7 mouse cellular contexts compared by ENCODE assay signal in the genomic region with DNA sequence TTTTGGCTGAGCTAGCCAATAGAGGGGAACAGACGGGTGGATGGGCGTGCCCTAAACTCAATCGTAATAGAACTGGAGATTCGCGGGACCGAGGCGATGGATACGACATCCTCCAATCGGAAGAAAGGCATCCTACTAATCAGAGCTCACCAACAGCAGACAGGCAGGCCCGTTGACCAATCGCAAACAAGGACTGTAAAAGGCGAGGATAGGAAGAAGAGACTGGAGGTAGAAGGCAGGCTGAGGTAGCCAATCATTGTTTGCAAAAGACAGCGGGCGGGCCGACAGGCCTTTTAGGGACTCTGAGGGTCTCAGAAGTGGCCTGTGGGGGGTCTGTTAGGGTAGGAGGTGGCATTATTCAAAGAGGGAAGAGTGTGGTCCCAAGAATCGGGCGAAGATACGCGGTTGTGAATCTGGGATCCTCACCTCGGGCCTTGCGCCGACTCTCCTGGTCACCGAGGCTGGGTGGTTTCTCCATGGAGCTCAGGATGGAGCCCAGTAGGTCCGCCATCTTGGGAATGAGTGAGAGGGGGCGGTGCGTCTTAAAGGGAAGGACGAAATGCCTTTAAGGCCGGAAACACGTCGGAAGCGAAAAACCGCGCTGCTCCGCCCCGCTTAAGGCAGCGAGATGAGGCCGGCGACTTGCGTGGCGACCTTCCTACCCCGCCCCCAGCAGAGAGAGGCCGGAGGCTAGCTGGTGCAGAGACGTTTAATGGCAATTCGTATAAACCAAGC. TPM values are rescaled to one million over a fixed set of nuclear protein-coding genes. Genes with fewer than 3 reads are reported as not detected.
A peak's percentile ranks its signal among the peaks of the same experiment; 100 is the strongest.
DNase-seq lines count a peak whose midpoint lies in the region; ATAC-seq lines count a peak whose summit lies in the region.

A gene (minus strand): TSS at position 646 of the 735 bp plus-strand sequence.

- peak within 1 kb of the TSS; percentile 70 for H3K9ac ChIP-seq in embryonic facial prominence, embryonic 12.5 days
- H3K9ac ChIP-seq in limb, embryonic 11.5 days (ENCODE audit: low read length): peak within 1 kb of the TSS; percentile 69
- H3K9ac ChIP-seq in midbrain, embryonic 14.5 days (replicated peaks; ENCODE audit: low read length): peak within 1 kb of the TSS; percentile 72

- H3K27ac ChIP-seq in embryonic facial prominence, embryonic 12.5 days: peak within 1 kb of the TSS; percentile 95
- peak within 1 kb of the TSS; percentile 89 for H3K27ac ChIP-seq in limb, embryonic 11.5 days (replicated peaks; ENCODE audit: low read depth, low read length)
- H3K27ac ChIP-seq in midbrain, embryonic 14.5 days (replicated peaks; ENCODE audit: low read depth, low read length): peak within 1 kb of the TSS; percentile 96

- ATAC-seq in embryonic facial prominence, embryonic 12.5 days (ENCODE audit: insufficient number of reproducible peaks, insufficient read depth, low FRiP score, low TSS enrichment): peak; percentile 96
- ATAC-seq in limb, embryonic 11.5 days (ENCODE audit: insufficient number of reproducible peaks, low FRiP score, low TSS enrichment, low read depth): peak; percentile 96
- peak; percentile 96 for ATAC-seq in midbrain, embryonic 14.5 days (ENCODE audit: low FRiP score, low TSS enrichment)

- H3K36me3 ChIP-seq in embryonic facial prominence, embryonic 12.5 days: peaks cover 42% of the 10 kb centered on the region
- peaks cover 13% of the 10 kb centered on the region for H3K36me3 ChIP-seq in limb, embryonic 11.5 days (ENCODE audit: control insufficient read depth, insufficient read depth, low read length)
- peaks cover 37% of the 10 kb centered on the region for H3K36me3 ChIP-seq in midbrain, embryonic 14.5 days (ENCODE audit: control insufficient read depth, insufficient read depth, low read length)

- under 1% methylated on average over 44 of the region's 44 CpGs for WGBS in embryonic facial prominence, embryonic 12.5 days
- WGBS in limb, embryonic 11.5 days: under 1% methylated on average over 44 of the region's 44 CpGs
- under 1% methylated on average over 44 of the region's 44 CpGs for WGBS in midbrain, embryonic 14.5 days

- DNase-seq in adrenal gland, postnatal 25 days: peak; percentile 93
- DNase-seq in heart, adult 11 months: peak; percentile 100
- peak; percentile 98 for DNase-seq in kidney, adult 18-20 months
- DNase-seq in limb, embryonic 11.5 days (ENCODE audit: low spot score): peak; percentile 95
- peak; percentile 97 for DNase-seq in midbrain, embryonic 14.5 days
- peak; percentile 91 for DNase-seq in spleen, adult 18-20 months

- peaks cover 25% of the 10 kb centered on the region for H3K4me1 ChIP-seq in embryonic facial prominence, embryonic 12.5 days
- H3K4me1 ChIP-seq in limb, embryonic 11.5 days (ENCODE audit: control insufficient read depth, insufficient read depth, low read length): peaks cover 15% of the 10 kb centered on the region
- H3K4me1 ChIP-seq in midbrain, embryonic 14.5 days (ENCODE audit: control insufficient read depth, insufficient read depth, low read length): peaks cover 19% of the 10 kb centered on the region

- H3K27me3 ChIP-seq in embryonic facial prominence, embryonic 12.5 days: no peaks in the 10 kb centered on the region
- H3K27me3 ChIP-seq in limb, embryonic 11.5 days (ENCODE audit: control insufficient read depth, insufficient read depth, low read length): no peaks in the 10 kb centered on the region
- no peaks in the 10 kb centered on the region for H3K27me3 ChIP-seq in midbrain, embryonic 14.5 days (ENCODE audit: control insufficient read depth, insufficient read depth, low read length)

- H3K4me2 ChIP-seq in embryonic facial prominence, embryonic 12.5 days (replicated peaks): peak within 1 kb of the TSS; percentile 74
- peak within 1 kb of the TSS; percentile 89 for H3K4me2 ChIP-seq in limb, embryonic 11.5 days (ENCODE audit: low read depth, severe bottlenecking)
- peak within 1 kb of the TSS; percentile 79 for H3K4me2 ChIP-seq in midbrain, embryonic 14.5 days (ENCODE audit: low read length)

- H3K9me3 ChIP-seq in embryonic facial prominence, embryonic 12.5 days: no peaks in the 10 kb centered on the region
- no peaks in the 10 kb centered on the region for H3K9me3 ChIP-seq in limb, embryonic 11.5 days (ENCODE audit: control insufficient read depth, low read length)
- no peaks in the 10 kb centered on the region for H3K9me3 ChIP-seq in midbrain, embryonic 14.5 days (ENCODE audit: control insufficient read depth, low read length)

- peak within 1 kb of the TSS; percentile 52 for H3K4me3 ChIP-seq in embryonic facial prominence, embryonic 12.5 days
- peak within 1 kb of the TSS; percentile 57 for H3K4me3 ChIP-seq in limb, embryonic 11.5 days (ENCODE audit: low read depth, low read length)
- H3K4me3 ChIP-seq in midbrain, embryonic 14.5 days (replicated peaks; ENCODE audit: low read depth, low read length): peak within 1 kb of the TSS; percentile 65

RNA-seq across cellular contexts. Expression of the gene that starts here (rescaled TPM):
- 88.3 and 97.4 TPM in 2 replicates for total RNA-seq in adrenal gland, postnatal 25 days (2021)
- polyA plus RNA-seq in embryonic facial prominence, embryonic 12.5 days (2016; fragmentation: Nextera tagmentation; extraction: Ambion mirVana): 143 and 149 TPM in 2 replicates
- 156 and 173 TPM in 2 replicates for polyA plus RNA-seq in limb, embryonic 11.5 days (2014; fragmentation: Nextera tagmentation; extraction: Ambion mirVana)
- polyA plus RNA-seq in midbrain, embryonic 14.5 days (2014; fragmentation: Nextera tagmentation; extraction: Ambion mirVana): 101 and 132 TPM in 2 replicates

Comparison
In these comparisons a context has a peak if more than half of its experiments do, and no peak if none do; other contexts are left out.
1. Peak in every context shown above with its lines: DNase-seq, ATAC-seq, H3K4me3 ChIP-seq and H3K27ac ChIP-seq.